Mouse (Mus musculus) intestine, embryonic 14.5 days (tissue): ENCODE data around the gene Gsx2. TPM values are rescaled to one million over a fixed set of nuclear protein-coding genes. Genes with fewer than 3 reads are reported as not detected.

Experiments used
- ATAC-seq: fragments of 200-750 bp; cut with Nextera tagmentation; replicated peaks from 2 replicates; pipeline ENCODE4 v1.8.0; 2017; ENCODE audit warnings: low read depth, moderate number of reproducible peaks, moderate TSS enrichment, moderate library complexity; ENCODE audit not compliant: low FRiP score, low TSS enrichment
- DNase-seq: peaks from one replicate; pipeline ENCODE4 v3.0.0-alpha.2; 2018; ENCODE audit warnings: low spot score
- H3K27ac ChIP-seq: fragments of 300-500 bp; sonication (generic); 2 replicates; pipeline ENCODE4 v1.5.1; 2014; ENCODE audit warnings: low read depth, mild to moderate bottlenecking, control low read depth
- H3K27me3 ChIP-seq: fragments of 300-500 bp; sonication (generic); replicated peaks from 2 replicates; pipeline ENCODE4 v1.6.1; 2014; ENCODE audit warnings: low read length, control low read depth; ENCODE audit not compliant: control insufficient read depth, insufficient read depth
- H3K36me3 ChIP-seq: fragments of 300-500 bp; sonication (generic); 2 replicates; pipeline ENCODE4 v1.6.1; 2014; ENCODE audit warnings: low read length, control low read depth; ENCODE audit not compliant: control insufficient read depth, insufficient read depth
- H3K4me1 ChIP-seq: fragments of 300-500 bp; sonication (generic); replicated peaks from 2 replicates; pipeline ENCODE4 v1.6.1; 2014; ENCODE audit warnings: low read length, control low read depth, mixed read lengths; ENCODE audit not compliant: control insufficient read depth, insufficient read depth
- H3K4me2 ChIP-seq: fragments of 300-500 bp; sonication (generic); 2 replicates; pipeline ENCODE4 v1.6.1; 2014; ENCODE audit warnings: low read length
- H3K4me3 ChIP-seq: fragments of 300-500 bp; sonication (generic); 2 replicates; pipeline ENCODE4 v1.5.1; 2014; ENCODE audit warnings: low read depth, low read length, control low read depth, mixed read lengths
- H3K9ac ChIP-seq: fragments of 300-500 bp; sonication (generic); 2 replicates; pipeline ENCODE4 v1.6.1; 2014; ENCODE audit warnings: mild to moderate bottlenecking, low read length
- H3K9me3 ChIP-seq: fragments of 300-500 bp; sonication (generic); 2 replicates; pipeline ENCODE4 v1.6.1; 2016; ENCODE audit warnings: low read length, control low read depth; ENCODE audit not compliant: control insufficient read depth
- WGBS: fragments of 180-500 bp; shearing (Covaris S2); extraction: QIAGEN DNeasy Blood & Tissue Kit; methylation state at CpG from one replicate; pipeline ENCODE4 v1.1.7; 2014; 5-methylcytosine and 5-hydroxymethylcytosine counted together
- polyA plus RNA-seq: library from polyadenylated mRNA; unstranded; fragments of >200 nt; fragmentation: Nextera tagmentation; extraction: Ambion mirVana; gene quantifications from 2 replicates; pipeline ENCODE4 v1.2.1, GENCODE M21; 2014

The Gsx2 gene
- polyA plus RNA-seq: not detected in 2 replicates

- H3K27ac ChIP-seq: no peak within 1 kb of the TSS
- peak within 1 kb of the TSS; percentile 17 for H3K4me3 ChIP-seq
- DNase-seq: no peak
- H3K27me3 ChIP-seq: peaks cover 99% of the 10 kb centered on the region
- no peak for ATAC-seq
- no peaks in the 10 kb centered on the region for H3K4me1 ChIP-seq
- WGBS: under 1% methylated on average over 41 of the region's 41 CpGs
- no peak within 1 kb of the TSS for H3K9ac ChIP-seq
- no peaks in the 10 kb centered on the region for H3K9me3 ChIP-seq
- H3K4me2 ChIP-seq: peak within 1 kb of the TSS; percentile 34
- no peaks in the 10 kb centered on the region for H3K36me3 ChIP-seq
Observed at GRCm38 (mm10) chr5:75075383-75075941, at the start of gene Gsx2. Gsx2 (plus strand) TSS chr5:75075601.

GRCm38 (mm10) chr5:75035475-75035874 is 39.9 kb upstream of the Gsx2 start:
- H3K4me3 ChIP-seq: no peak overlapping the region
- H3K9ac ChIP-seq: no peak overlapping the region
- H3K36me3 ChIP-seq: peaks cover 7% of the 10 kb centered on the region
- H3K4me1 ChIP-seq: 0 out of 2 replicates have a peak, but pooled peaks cover 3% of the 10 kb centered on the region
- H3K27me3 ChIP-seq: no peaks in the 10 kb centered on the region
- H3K4me2 ChIP-seq: no peak overlapping the region
- DNase-seq: no peak
- no peak for ATAC-seq
- WGBS: 90% methylated on average over 3 of the region's 3 CpGs
- H3K9me3 ChIP-seq: no peaks in the 10 kb centered on the region
- H3K27ac ChIP-seq: no peak overlapping the region

GRCm38 (mm10) chr5:75039307-75039706 is 36.1 kb upstream of the Gsx2 start:
- Histone ChIP-seq H3K9me3 (no peaks in the 10 kb centered on the region), H3K36me3 (no peaks in the 10 kb centered on the region), H3K4me2 (no peak overlapping the region), H3K27ac (no peak overlapping the region), H3K4me1 (peaks cover 11% of the 10 kb centered on the region), H3K4me3 (no peak overlapping the region), H3K27me3 (no peaks in the 10 kb centered on the region), H3K9ac (no peak overlapping the region)
- DNase-seq (no peak), ATAC-seq (no peak)
- 92% methylated on average over 1 of the region's 1 CpGs for WGBS

GRCm38 (mm10) chr5:75043011-75043445 is 32.4 kb upstream of the Gsx2 start:
- no peak for DNase-seq
- H3K27ac ChIP-seq: no peak overlapping the region

GRCm38 (mm10) chr5:75043621-75044301 is 31.6 kb upstream of the Gsx2 start:
- peak overlapping the region; percentile 87 for H3K27ac ChIP-seq
- H3K4me2 ChIP-seq: peak overlapping the region; percentile 77
- H3K36me3 ChIP-seq: no peaks in the 10 kb centered on the region
- H3K9ac ChIP-seq: peak overlapping the region; percentile 99
- peaks cover 11% of the 10 kb centered on the region for H3K4me1 ChIP-seq
- H3K4me3 ChIP-seq: peak overlapping the region; percentile 89
- H3K9me3 ChIP-seq: no peaks in the 10 kb centered on the region
- H3K27me3 ChIP-seq: no peaks in the 10 kb centered on the region
- WGBS: 0% methylated on average over 34 of the region's 36 CpGs
- DNase-seq (peak; percentile 83), ATAC-seq (peak; percentile 85)

More at GRCm38 (mm10) chr5:75043011-75043445, 32.4 kb upstream of the Gsx2 start:
- no peaks in the 10 kb centered on the region for H3K36me3 ChIP-seq
- peak overlapping the region; percentile 99 for H3K9ac ChIP-seq
- ATAC-seq: no peak
- peak overlapping the region; percentile 89 for H3K4me3 ChIP-seq
- peak overlapping the region; percentile 77 for H3K4me2 ChIP-seq
- WGBS: 34% methylated on average over 9 of the region's 9 CpGs
- H3K4me1 ChIP-seq: peaks cover 11% of the 10 kb centered on the region
- no peaks in the 10 kb centered on the region for H3K9me3 ChIP-seq
- no peaks in the 10 kb centered on the region for H3K27me3 ChIP-seq

GRCm38 (mm10) chr5:75044310-75044904 is 31.0 kb upstream of the Gsx2 start, which contains the start of gene Chic2:
Chic2 (minus strand) TSS chr5:75044774.
- Histone ChIP-seq H3K36me3 (no peaks in the 10 kb centered on the region), H3K27ac (peak within 1 kb of the TSS; percentile 87), H3K4me2 (peak within 1 kb of the TSS; percentile 77), H3K4me3 (peak within 1 kb of the TSS; percentile 89), H3K9ac (peak within 1 kb of the TSS; percentile 99), H3K27me3 (no peaks in the 10 kb centered on the region), H3K9me3 (no peaks in the 10 kb centered on the region), H3K4me1 (peaks cover 11% of the 10 kb centered on the region)
- DNase-seq: peak; percentile 89
- under 1% methylated on average over 56 of the region's 90 CpGs for WGBS
- peak; percentile 92 for ATAC-seq

GRCm38 (mm10) chr5:75045371-75045770 is 30.0 kb upstream of the Gsx2 start:
- DNase-seq (no peak), ATAC-seq (no peak)
- no peak overlapping the region for H3K27ac ChIP-seq
- no peak overlapping the region for H3K9ac ChIP-seq
- H3K4me3 ChIP-seq: no peak overlapping the region
- peaks cover 11% of the 10 kb centered on the region for H3K4me1 ChIP-seq
- no peaks in the 10 kb centered on the region for H3K9me3 ChIP-seq
- no peak overlapping the region for H3K4me2 ChIP-seq
- H3K36me3 ChIP-seq: no peaks in the 10 kb centered on the region
- no peaks in the 10 kb centered on the region for H3K27me3 ChIP-seq
- WGBS: 76% methylated on average over 7 of the region's 7 CpGs

- Histone ChIP-seq H3K4me1 (peaks cover 11% of the 10 kb centered on the region), H3K27me3 (no peaks in the 10 kb centered on the region), H3K4me2 (no peak overlapping the region), H3K36me3 (no peaks in the 10 kb centered on the region), H3K9me3 (no peaks in the 10 kb centered on the region), H3K27ac (no peak overlapping the region), H3K9ac (no peak overlapping the region), H3K4me3 (no peak overlapping the region)
- WGBS: 43% methylated on average over 15 of the region's 15 CpGs
- DNase-seq: no peak
- ATAC-seq: no peak
Observed at GRCm38 (mm10) chr5:75046681-75047321, 28.6 kb upstream of the Gsx2 start.
